Comparison of ENCODE assay signal across 19 mouse cellular contexts in genomic region chr19:10685081-10685480, GRCm38 (mm10). TPM values are rescaled to one million over a fixed set of nuclear protein-coding genes. Genes with fewer than 3 reads are reported as not detected.
"Had no signal": no experiment of that assay in that cellular context is flagged by ENCODE, and none has a peak within 500 bp of the region (broad histone marks: within the 10 kb centered on the region; RNA-seq: fewer than 3 reads in every experiment).

No protein-coding gene starts in this region.

- H3K4me3 ChIP-seq: left cerebral cortex, adult 2 months; limb, embryonic 10.5 days; liver, embryonic 15.5 days; midbrain, embryonic 15.5 days; neural tube, embryonic 12.5 days had no signal

- H3K27me3 ChIP-seq: midbrain, embryonic 15.5 days; neural tube, embryonic 12.5 days had no signal

- ATAC-seq: inflammation-experienced regulatory T-cells, adult 6 months; lung, postnatal 0 days; midbrain, embryonic 15.5 days had no signal

- H3K9me3 ChIP-seq: limb, embryonic 10.5 days; liver, embryonic 15.5 days; midbrain, embryonic 15.5 days; neural tube, embryonic 12.5 days had no signal

- H3K36me3 ChIP-seq: limb, embryonic 10.5 days; liver, embryonic 15.5 days; midbrain, embryonic 15.5 days; neural tube, embryonic 12.5 days had no signal

- H3K27ac ChIP-seq: left cerebral cortex, adult 2 months; limb, embryonic 10.5 days; liver, embryonic 15.5 days; midbrain, embryonic 15.5 days; neural tube, embryonic 12.5 days had no signal

- H3K4me2 ChIP-seq: liver, embryonic 11.5 days; liver, embryonic 15.5 days; midbrain, embryonic 11.5 days; midbrain, embryonic 15.5 days; neural tube, embryonic 12.5 days had no signal

- H3K9ac ChIP-seq: liver, embryonic 15.5 days; midbrain, embryonic 15.5 days; neural tube, embryonic 12.5 days had no signal

- DNase-seq: lung, adult 2 months; lung, postnatal 36 days; thymus, adult 2 months; thymus, postnatal 25 days had no signal

RNA-seq across cellular contexts. Expression of gene Pga5, which starts 7.2 kb away (rescaled TPM):
- total RNA-seq: layer of hippocampus, adult 8-10 months; layer of hippocampus, postnatal 25 days; left cerebral cortex, adult 2 months; left cerebral cortex, postnatal 14 days; megakaryocyte progenitor cell, adult 5-6 weeks; monocyte, adult 5-6 weeks; neutrophil, adult 5-6 weeks had no signal
- polyA plus RNA-seq: inflammation-experienced regulatory T-cells, adult 6 months; limb, embryonic 10.5 days; liver, embryonic 11.5 days; liver, embryonic 15.5 days; lung, adult 2 months; lung, postnatal 0 days; midbrain, embryonic 11.5 days; midbrain, embryonic 15.5 days; neural tube, embryonic 12.5 days had no signal

RNA-seq across cellular contexts. Expression of gene Vwce, which starts 51.1 kb away (rescaled TPM):
- total RNA-seq: monocyte, adult 5-6 weeks; neutrophil, adult 5-6 weeks had no signal
- polyA plus RNA-seq: lung, postnatal 0 days had no signal

RNA-seq across cellular contexts. Expression of gene Cd5, which starts 53.7 kb away (rescaled TPM):
- total RNA-seq: megakaryocyte progenitor cell, adult 5-6 weeks had no signal
- polyA plus RNA-seq: liver, embryonic 11.5 days; liver, embryonic 15.5 days had no signal
